Mouse (Mus musculus) testis, postnatal 10 days (tissue): Measurements from ENCODE around the gene Fkbp8.
"Not testable (repeated sequence)": the region's sequence is repeated elsewhere in the genome, so short reads cannot be mapped to it uniquely, and the experiment has no call there.

Source experiments
- DNase-seq: peaks from one replicate; pipeline ENCODE4 v3.0.0; 2021; ENCODE audit warnings: low spot score

Fkbp8 gene

DNA sequence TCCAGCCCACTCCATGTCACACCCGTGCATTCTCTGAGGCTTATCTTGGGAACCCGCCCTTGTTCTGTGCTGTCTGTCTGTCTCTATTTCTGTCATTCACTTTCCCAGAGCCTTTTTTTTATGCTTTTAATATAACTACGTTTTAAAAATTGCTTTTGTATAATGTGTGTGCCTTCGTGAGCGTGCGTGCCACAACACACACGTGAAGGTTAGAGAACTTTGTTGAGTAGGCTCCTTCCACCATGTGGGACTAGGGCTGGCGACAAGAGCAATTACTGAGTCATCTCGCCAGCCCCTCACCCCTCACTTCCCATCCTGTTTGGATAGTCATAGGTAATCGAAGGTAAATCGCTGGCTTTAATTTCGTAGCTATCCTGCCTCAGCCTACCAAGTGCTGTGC is 25.0 kb upstream of the Fkbp8 start:
- DNase-seq = no peak

- DNase-seq = peak; percentile 84
Observed at GRCm38 (mm10) chr8:70503062-70503750, 24.3 kb upstream of the Fkbp8 start.

DNA sequence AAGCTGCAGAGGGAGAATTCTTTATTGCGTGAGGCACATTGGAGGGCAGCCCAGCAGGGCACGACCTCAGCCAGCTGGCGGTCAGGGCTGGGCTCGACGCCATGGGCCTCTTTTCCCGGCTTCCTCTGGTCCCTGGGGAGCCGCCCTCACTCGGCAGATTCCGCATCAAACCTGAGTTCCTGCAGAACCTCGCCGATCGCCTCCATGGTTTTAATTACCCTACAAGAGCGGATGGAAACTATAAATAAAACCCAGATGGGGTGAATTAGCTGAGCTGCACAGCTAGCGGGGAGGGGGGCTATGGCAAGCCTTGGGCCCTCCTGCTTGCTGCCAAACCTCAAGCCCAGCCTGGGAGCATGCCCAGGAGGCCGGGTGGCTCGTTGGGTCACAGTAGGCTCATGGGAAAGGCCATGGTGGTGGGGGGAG is 23.2 kb upstream of the Fkbp8 start:
- peak; percentile 82 for DNase-seq

GRCm38 (mm10) chr8:70504851-70505250 is 22.7 kb upstream of the Fkbp8 start:
- peak; percentile 92 for DNase-seq

GRCm38 (mm10) chr8:70505698-70506327 is 21.7 kb upstream of the Fkbp8 start:
- DNase-seq = no peak

DNA sequence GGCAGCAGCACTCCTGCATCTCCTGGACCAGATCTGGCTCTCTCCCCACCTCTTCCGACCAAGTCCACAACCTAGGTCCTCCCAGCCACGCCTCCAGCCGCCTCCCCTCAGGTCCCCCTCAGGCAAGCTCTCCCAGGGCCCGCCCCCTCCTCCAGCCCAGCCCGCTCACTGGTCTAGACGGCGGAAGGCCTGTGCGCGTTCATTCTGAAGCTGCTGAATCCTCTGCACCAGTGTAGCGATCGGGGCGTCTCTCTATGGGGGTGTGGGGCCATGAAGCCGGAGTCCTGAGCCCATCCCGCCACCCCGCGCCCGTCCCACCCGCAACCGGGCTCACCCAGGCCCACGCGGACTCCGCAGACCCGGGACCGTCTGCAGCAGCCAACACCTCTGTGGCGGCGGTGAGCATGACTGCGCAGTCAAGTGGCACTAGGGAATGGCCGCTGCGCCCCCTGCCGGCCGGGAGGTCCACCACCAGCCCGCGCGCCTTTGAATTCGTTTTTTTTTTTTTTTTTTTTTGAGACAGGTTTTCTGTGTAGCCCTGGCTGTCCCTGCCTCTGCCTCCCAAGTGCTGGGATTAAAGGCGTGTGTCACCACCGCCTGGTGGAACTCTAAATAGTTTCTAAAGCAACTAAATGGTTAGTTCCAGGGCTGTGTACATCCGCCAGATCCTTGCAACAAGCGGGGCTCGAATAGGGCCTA is 21.0 kb upstream of the Fkbp8 start, which contains the start of gene Rex1bd:
Gene Rex1bd, minus strand, starts transcription at position 425 of the 699 bp plus-strand sequence.
- peak; percentile 97 for DNase-seq

DNA sequence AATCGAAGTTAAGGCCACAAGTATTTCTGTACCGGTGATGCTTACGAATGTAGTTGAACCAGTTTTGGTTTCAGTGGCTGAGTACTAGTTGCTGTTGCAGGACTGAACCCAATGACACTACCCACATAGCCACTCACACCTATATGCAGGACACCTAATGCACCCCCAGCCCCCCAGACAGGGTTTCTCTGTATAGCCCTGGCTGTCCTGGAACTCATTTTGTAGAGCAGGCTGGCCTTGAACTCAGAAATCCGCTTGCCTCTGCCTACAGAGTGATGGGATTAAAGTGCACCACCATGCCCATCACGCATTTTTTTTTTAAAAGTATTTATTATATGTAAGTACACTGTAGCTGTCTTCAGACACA is 20.5 kb upstream of the Fkbp8 start:
- DNase-seq = no peak

DNA sequence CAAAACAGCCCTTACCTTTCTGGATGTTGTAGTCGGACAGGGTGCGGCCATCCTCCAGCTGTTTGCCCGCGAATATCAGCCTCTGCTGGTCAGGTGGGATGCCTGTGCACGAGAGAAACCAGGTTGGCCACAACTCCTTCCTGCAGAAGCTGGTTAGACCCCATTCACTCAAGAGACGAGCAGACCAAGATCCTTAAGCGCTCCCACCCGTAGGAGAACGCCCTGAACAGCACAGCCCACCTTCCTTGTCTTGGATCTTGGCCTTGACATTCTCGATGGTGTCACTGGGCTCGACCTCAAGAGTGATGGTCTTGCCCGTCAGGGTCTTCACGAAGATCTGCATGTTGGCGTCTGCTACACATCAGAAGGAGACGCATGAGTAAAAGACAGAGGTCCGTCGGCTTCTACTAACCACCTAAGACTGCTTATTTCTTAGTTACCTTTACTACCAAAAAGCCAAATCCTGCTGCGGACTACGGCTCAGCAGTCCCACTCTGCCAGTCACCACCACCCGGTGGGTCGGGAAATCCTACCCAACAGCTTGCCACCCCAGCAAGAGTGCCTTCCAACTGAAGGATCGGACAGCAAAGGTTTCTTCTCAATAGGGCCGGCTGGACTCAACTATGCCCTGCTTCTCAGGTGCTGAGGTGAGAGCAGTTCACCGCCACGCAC is 18.1 kb upstream of the Fkbp8 start:
- no peak for DNase-seq

GRCm38 (mm10) chr8:70510228-70510915 is 17.2 kb upstream of the Fkbp8 start, which contains the start of gene Uba52:
Gene Uba52, minus strand, starts transcription at chr8:70510801.
- peak; percentile 96 for DNase-seq

DNA sequence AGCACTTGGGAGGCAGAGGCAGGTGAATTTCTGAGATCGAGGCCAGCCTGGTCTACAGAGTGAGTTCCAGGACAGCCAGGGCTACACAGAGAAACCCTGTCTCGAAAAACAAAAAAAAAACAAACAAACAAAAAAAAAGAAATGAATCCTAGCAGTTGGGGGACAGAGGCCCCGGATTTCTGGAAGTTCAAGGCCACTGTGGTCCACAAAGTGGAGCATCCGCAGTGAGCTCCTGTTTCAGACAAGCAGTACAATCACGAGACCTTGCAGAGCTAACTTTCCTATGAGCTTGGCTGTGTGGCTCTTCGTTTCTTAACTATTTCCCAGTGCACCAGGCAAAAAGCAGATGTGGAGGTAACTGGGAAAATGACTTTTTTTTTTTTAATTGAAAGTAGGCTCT is 16.4 kb upstream of the Fkbp8 start:
- not testable (repeated sequence) for DNase-seq

GRCm38 (mm10) chr8:70511770-70512169 is 15.8 kb upstream of the Fkbp8 start:
- DNase-seq = no peak

DNA sequence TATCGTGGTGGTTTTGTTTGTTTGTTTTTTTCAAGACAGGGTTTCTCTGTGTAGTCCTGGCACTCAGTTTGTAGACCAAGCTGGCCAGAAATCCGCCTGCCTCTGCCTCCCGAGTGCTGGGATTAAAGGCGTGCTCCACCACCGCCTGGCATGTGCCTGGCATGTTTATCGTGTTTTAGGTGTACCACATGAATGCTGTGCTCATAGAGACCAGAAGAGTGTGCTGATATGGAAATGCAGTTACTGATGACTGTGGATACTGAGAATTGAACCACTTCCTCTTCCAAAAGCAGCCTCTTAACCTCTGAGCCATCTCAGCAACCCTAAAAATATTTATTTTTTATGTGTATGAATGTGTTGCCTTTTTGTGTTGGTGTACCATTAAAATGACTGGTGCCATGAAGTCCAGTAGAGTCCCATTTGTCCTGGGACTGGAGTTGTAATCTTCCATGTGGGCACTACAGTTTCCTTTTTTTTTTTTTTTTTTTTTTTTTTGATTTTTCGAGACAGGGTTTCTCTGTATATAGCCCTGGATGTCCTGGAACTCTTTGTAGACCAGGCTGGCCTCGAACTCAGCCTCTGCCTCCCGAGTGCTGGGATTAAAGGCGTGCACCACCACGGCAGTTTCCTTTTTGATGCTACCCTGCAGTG is 15.1 kb upstream of the Fkbp8 start:
- no peak for DNase-seq

DNA sequence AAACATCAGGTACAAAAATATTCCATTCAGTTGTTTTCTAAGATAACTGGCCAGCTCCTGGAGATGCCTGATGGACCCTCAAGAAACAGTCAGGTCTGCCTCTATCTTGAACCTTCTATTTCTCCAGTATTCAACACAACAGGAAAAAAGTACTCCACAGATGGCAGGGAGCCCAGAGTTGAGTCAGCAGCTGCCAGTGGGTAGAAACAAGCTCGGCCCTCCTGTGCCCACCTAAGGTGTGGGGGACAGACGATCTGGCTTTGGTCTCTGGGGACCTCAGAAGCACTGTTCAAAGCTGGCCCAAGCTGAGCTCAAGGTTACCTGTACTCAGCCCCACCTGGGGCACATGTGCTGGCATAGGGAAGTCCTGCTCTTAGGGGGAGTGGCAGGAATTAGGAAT is 14.1 kb upstream of the Fkbp8 start:
- no peak for DNase-seq

- DNase-seq = no peak
Observed at GRCm38 (mm10) chr8:70517940-70518643, 9.4 kb upstream of the Fkbp8 start.

DNA sequence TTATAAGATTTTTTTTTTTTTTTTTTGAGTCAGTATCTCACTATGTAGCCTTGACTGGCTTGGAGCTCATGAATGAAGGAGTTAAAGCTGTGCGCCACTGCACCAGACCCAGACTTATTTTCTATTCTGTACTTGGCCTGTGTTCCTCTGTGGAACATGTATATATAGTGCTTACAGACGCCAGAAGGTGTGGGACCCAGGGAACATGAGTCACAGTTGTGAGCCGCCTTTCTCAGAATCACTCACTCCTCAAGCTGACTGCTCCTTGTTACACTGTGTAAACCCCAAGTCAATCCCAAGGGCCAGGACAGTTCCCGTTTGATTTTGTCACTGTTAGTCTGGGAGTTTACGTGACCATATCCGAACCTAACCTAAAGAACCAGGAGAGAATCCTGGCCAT is 8.5 kb upstream of the Fkbp8 start:
- no peak for DNase-seq

GRCm38 (mm10) chr8:70519606-70520005 is 7.9 kb upstream of the Fkbp8 start:
- no peak for DNase-seq

- DNase-seq = peak; percentile 96
Observed at GRCm38 (mm10) chr8:70522592-70523403, 4.7 kb upstream of the Fkbp8 start.

- no peak for DNase-seq
Observed at GRCm38 (mm10) chr8:70527111-70527511, 413 bp upstream of the Fkbp8 start.

- DNase-seq = no peak
Observed at GRCm38 (mm10) chr8:70528182-70528797, 766 bp downstream of the Fkbp8 start.
